Mouse (Mus musculus) neural tube, embryonic 11.5 days (tissue): ENCODE results near the gene Synpo2l. TPM values are rescaled to one million over a fixed set of nuclear protein-coding genes. Genes with fewer than 3 reads are reported as not detected.

Experiments
- ATAC-seq: fragments of 200-750 bp; cut with Nextera tagmentation; 2 replicates; pipeline ENCODE4 v1.8.0; 2017; ENCODE audit warnings: moderate number of reproducible peaks, mild to moderate bottlenecking, moderate TSS enrichment, moderate library complexity; ENCODE audit not compliant: insufficient read depth, low FRiP score, low TSS enrichment
- DNase-seq: peaks from one replicate; pipeline ENCODE4 v3.0.0-alpha.2; 2015; ENCODE audit warnings: low spot score
- H3K27ac ChIP-seq: fragments of 300-500 bp; sonication (generic); 2 replicates; pipeline ENCODE4 v1.5.1; 2014; ENCODE audit warnings: low read depth, mild to moderate bottlenecking, low read length
- H3K27me3 ChIP-seq: fragments of 300-500 bp; sonication (generic); 2 replicates; pipeline ENCODE4 v1.6.1; 2014; ENCODE audit warnings: mild to moderate bottlenecking, low read length, mixed read lengths; ENCODE audit not compliant: control insufficient read depth, insufficient read depth
- H3K36me3 ChIP-seq: fragments of 300-500 bp; sonication (generic); 2 replicates; pipeline ENCODE4 v1.6.1; 2014; ENCODE audit warnings: mild to moderate bottlenecking, low read length, moderate library complexity, mixed read lengths; ENCODE audit not compliant: control insufficient read depth, insufficient read depth
- H3K4me1 ChIP-seq: fragments of 300-500 bp; sonication (generic); 2 replicates; pipeline ENCODE4 v1.6.1; 2014; ENCODE audit warnings: low read length, mixed read lengths; ENCODE audit not compliant: control insufficient read depth, insufficient read depth
- H3K4me2 ChIP-seq: fragments of 300-500 bp; sonication (generic); 2 replicates; pipeline ENCODE4 v1.6.1; 2014; ENCODE audit warnings: low read depth, mild to moderate bottlenecking, moderate library complexity
- H3K4me3 ChIP-seq: fragments of 300-500 bp; sonication (generic); 2 replicates; pipeline ENCODE4 v1.5.1; 2014; ENCODE audit warnings: low read depth, low read length
- H3K9ac ChIP-seq: fragments of 300-500 bp; sonication (generic); 2 replicates; pipeline ENCODE4 v1.6.1; 2014; ENCODE audit warnings: mild to moderate bottlenecking, low read length
- H3K9me3 ChIP-seq: fragments of 300-500 bp; sonication (generic); 2 replicates; pipeline ENCODE4 v1.6.1; 2016; ENCODE audit warnings: low read length; ENCODE audit not compliant: control insufficient read depth
- WGBS: fragments of 180-500 bp; shearing (Covaris S2); extraction: QIAGEN DNeasy Blood & Tissue Kit; methylation state at CpG from one replicate; pipeline ENCODE4 v1.1.7; 2014; 5-methylcytosine and 5-hydroxymethylcytosine counted together
- microRNA-seq: library from miRNA; unstranded; fragments of <30 nt; microRNA quantifications from one replicate; pipeline ENCODE4, GENCODE M21; 2016
- polyA plus RNA-seq: library from polyadenylated mRNA; unstranded; fragments of >200 nt; fragmentation: Nextera tagmentation; extraction: Ambion mirVana; gene quantifications from 2 replicates; pipeline ENCODE4 v1.2.1, GENCODE M21; 2014

Gene Synpo2l
- polyA plus RNA-seq, 1 experiment from 2014 or later = 6.2 TPM

DNA sequence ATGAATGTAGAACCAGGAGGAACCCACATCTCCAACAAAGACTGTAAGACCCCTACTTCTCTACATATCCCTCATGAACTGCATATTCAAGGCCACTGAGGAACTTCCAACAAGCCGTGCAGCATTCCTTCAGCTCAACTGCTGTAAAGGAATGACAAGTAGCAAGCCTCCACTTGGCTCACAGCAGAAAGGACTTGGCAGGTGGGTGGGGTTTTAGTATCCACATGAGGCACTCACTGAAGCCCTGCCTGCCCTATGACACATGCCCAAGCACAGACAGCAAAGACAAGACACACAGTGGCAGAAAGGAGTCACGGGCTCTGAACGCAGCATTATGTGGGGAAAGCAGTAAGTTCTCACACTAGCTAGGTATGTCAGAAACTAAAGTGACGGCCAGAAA lies 58.0 kb downstream of the Synpo2l start:
- H3K27ac ChIP-seq = no peak overlapping the region
- 84% methylated on average over 4 of the region's 4 CpGs for WGBS

DNA sequence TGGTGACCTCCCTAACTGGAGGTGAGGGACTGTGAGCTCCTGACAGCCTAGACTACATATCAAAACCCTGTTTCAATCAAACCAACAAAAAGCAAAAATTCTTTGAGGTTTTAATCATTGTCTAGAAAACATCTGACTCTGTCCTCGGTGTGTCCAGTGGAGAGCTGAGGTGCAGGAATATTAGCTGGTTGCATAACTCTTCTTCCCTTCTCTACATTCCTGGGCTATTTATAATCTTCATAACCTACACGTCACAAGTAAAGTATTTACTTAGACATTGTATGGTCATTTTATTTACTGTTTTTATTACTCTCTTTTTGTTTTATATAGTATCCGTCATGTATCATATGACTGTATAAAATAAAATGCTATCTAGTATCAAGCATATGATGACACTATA lies 58.6 kb downstream of the Synpo2l start:
- H3K9me3 ChIP-seq = no peaks in the 10 kb centered on the region
- no peaks in the 10 kb centered on the region for H3K4me1 ChIP-seq
- peaks cover 5% of the 10 kb centered on the region; the same call in 1 of the 2 replicates for H3K36me3 ChIP-seq
- DNase-seq (no peak), ATAC-seq (no peak)
- H3K4me3 ChIP-seq = no peak overlapping the region
- H3K4me2 ChIP-seq = no peak overlapping the region
- H3K27ac ChIP-seq = no peak overlapping the region
- H3K27me3 ChIP-seq = no peaks in the 10 kb centered on the region
- 88% methylated on average over 3 of the region's 3 CpGs for WGBS
- no peak overlapping the region for H3K9ac ChIP-seq

More for the DNA sequence above, 58.0 kb downstream of the Synpo2l start:
- Histone ChIP-seq H3K9ac (no peak overlapping the region), H3K9me3 (no peaks in the 10 kb centered on the region), H3K36me3 (peaks cover 5% of the 10 kb centered on the region; the same call in 1 of the 2 replicates), H3K4me1 (no peaks in the 10 kb centered on the region), H3K4me2 (no peak overlapping the region), H3K4me3 (no peak overlapping the region), H3K27me3 (no peaks in the 10 kb centered on the region)
- no peak for ATAC-seq
- DNase-seq = no peak

Small RNAs within 50 kb of the gene (microRNA-seq; reads per million reads assigned to microRNA genes)
- gene Mir6946 = not detected

Other genes starting within 250 kb of the Synpo2l start
- 0.24 and 0.53 TPM in 2 replicates for gene Cfap70, start 216.1 kb downstream of the Synpo2l start, polyA plus RNA-seq
- gene Anxa7, start 188.2 kb downstream of the Synpo2l start, polyA plus RNA-seq = 14.7 and 17.2 TPM in 2 replicates
- 0.81 and 0.98 TPM in 2 replicates for gene Mss51, start 171.5 kb downstream of the Synpo2l start, polyA plus RNA-seq
- gene Ppp3cb, start 121.8 kb downstream of the Synpo2l start, polyA plus RNA-seq = 61.1 and 62.4 TPM in 2 replicates
- gene Usp54, start 27.3 kb downstream of the Synpo2l start, polyA plus RNA-seq = 14.0 and 15.7 TPM in 2 replicates
- gene Myoz1, start 11.8 kb downstream of the Synpo2l start, polyA plus RNA-seq = 0.45 and 0.55 TPM in 2 replicates
- 90.6 and 95.8 TPM in 2 replicates for gene Sec24c, start 6.0 kb upstream of the Synpo2l start, polyA plus RNA-seq
- 22.6 and 23.1 TPM in 2 replicates for gene Fut11, start 26.6 kb upstream of the Synpo2l start, polyA plus RNA-seq
- gene Chchd1, start 34.7 kb upstream of the Synpo2l start, polyA plus RNA-seq = 212 and 214 TPM in 2 replicates
- 30.2 and 36.0 TPM in 2 replicates for gene Zswim8, start 39.2 kb upstream of the Synpo2l start, polyA plus RNA-seq
- gene Ndst2, start 66.2 kb upstream of the Synpo2l start, polyA plus RNA-seq = 23.0 and 24.4 TPM in 2 replicates
- gene Camk2g, start 125.7 kb upstream of the Synpo2l start, polyA plus RNA-seq = 54.0 and 56.5 TPM in 2 replicates
- gene Plau, start 168.3 kb upstream of the Synpo2l start, polyA plus RNA-seq = 0.30 and 0.62 TPM in 2 replicates